Mouse (Mus musculus) liver, adult 2 months (tissue): ENCODE measurements around the gene Ulk4.

Experiments used
- CTCF ChIP-seq: fragments of 200-500 bp; IDR thresholded peaks from 2 replicates; pipeline ENCODE4 v1.5.1; 2011; ENCODE audit warnings: low read depth, low read length, control low read depth
- POLR2A ChIP-seq: fragments of 200-500 bp; IDR thresholded peaks from 2 replicates; pipeline ENCODE4 v1.6.1; 2011; ENCODE audit warnings: low read length, control low read depth; ENCODE audit not compliant: insufficient read depth; ENCODE audit errors: extremely low read depth

GRCm38 (mm10) chr9:121175201-121175600 lies 101.8 kb downstream of the Ulk4 start:
- no peak for TF ChIP-seq POLR2A
- TF ChIP-seq CTCF = no peak
